Mouse (Mus musculus) hindbrain, embryonic 14.5 days (tissue): ENCODE data around the gene 6430628N08Rik. TPM values are rescaled to one million over a fixed set of nuclear protein-coding genes. Genes with fewer than 3 reads are reported as not detected.
A peak's percentile ranks its signal among the peaks of the same experiment; 100 is the strongest.

ENCODE experiments used
- ATAC-seq: fragments of 200-750 bp; cut with Nextera tagmentation; 2 replicates; pipeline ENCODE4 v1.8.0; 2017; ENCODE audit warnings: moderate number of reproducible peaks, mild to moderate bottlenecking, moderate TSS enrichment, moderate library complexity; ENCODE audit not compliant: low FRiP score
- DNase-seq: peaks from one replicate; pipeline ENCODE4 v3.0.0-alpha.2; 2015; ENCODE audit warnings: low spot score
- H3K27ac ChIP-seq: fragments of 300-500 bp; sonication (generic); 2 replicates; pipeline ENCODE4 v1.5.1; 2014; ENCODE audit warnings: mild to moderate bottlenecking, moderate library complexity
- H3K27me3 ChIP-seq: fragments of 300-500 bp; sonication (generic); 2 replicates; pipeline ENCODE4 v1.6.1; 2014; ENCODE audit warnings: mild to moderate bottlenecking, low read length, mixed read lengths; ENCODE audit not compliant: control insufficient read depth, insufficient read depth
- H3K36me3 ChIP-seq: fragments of 300-500 bp; sonication (generic); replicated peaks from 2 replicates; pipeline ENCODE4 v1.6.1; 2014; ENCODE audit not compliant: control insufficient read depth, insufficient read depth
- H3K4me1 ChIP-seq: fragments of 300-500 bp; sonication (generic); replicated peaks from 2 replicates; pipeline ENCODE4 v1.6.1; 2014; ENCODE audit warnings: antibody characterized with exemption, low read length, mixed read lengths; ENCODE audit not compliant: control insufficient read depth, insufficient read depth
- H3K4me2 ChIP-seq: fragments of 300-500 bp; sonication (generic); replicated peaks from 2 replicates; pipeline ENCODE4 v1.6.1; 2014; ENCODE audit warnings: mild to moderate bottlenecking, moderate library complexity
- H3K4me3 ChIP-seq: fragments of 300-500 bp; sonication (generic); replicated peaks from 2 replicates; pipeline ENCODE4 v1.5.1; 2014; ENCODE audit warnings: mild to moderate bottlenecking, low read length
- H3K9ac ChIP-seq: fragments of 300-500 bp; sonication (generic); 2 replicates; pipeline ENCODE4 v1.6.1; 2014
- H3K9me3 ChIP-seq: fragments of 300-500 bp; sonication (generic); 2 replicates; pipeline ENCODE4 v1.6.1; 2016; ENCODE audit warnings: low read length; ENCODE audit not compliant: control insufficient read depth
- WGBS: fragments of 180-500 bp; shearing (Covaris S2); extraction: QIAGEN DNeasy Blood & Tissue Kit; methylation state at CpG from one replicate; pipeline ENCODE4 v1.1.7; 2014; 5-methylcytosine and 5-hydroxymethylcytosine counted together
- polyA plus RNA-seq: library from polyadenylated mRNA; unstranded; fragments of >200 nt; fragmentation: Nextera tagmentation; extraction: Ambion mirVana; gene quantifications from 2 replicates; pipeline ENCODE4 v1.2.1, GENCODE M21; 2014

6430628N08Rik gene
- polyA plus RNA-seq, result 0.13 TPM in 1 of 2 replicates, not detected in the other

DNA sequence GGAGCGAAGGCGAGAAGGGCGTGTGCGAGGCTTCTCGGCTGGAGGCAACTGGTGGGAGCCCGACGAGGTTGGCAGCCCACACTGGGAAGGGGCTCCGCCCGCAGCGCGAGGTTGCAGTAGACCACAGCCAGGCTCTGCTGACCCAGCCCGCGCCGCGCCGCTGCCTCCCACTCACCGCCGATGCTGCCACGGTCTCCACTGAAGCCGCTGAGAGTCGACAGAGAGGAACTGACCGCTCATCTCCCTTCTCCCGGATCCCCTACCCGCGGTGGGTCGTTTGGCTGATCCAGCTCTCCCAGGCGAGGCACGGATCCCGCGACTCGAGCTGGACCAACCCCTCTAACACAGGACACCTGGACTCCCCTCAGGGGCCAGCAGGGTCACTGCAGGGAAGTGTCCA is at the start of gene 6430628N08Rik:
Gene 6430628N08Rik, plus strand, starts transcription at position 113 of the 400 bp plus-strand sequence.
- peaks cover 26% of the 10 kb centered on the region for H3K27me3 ChIP-seq
- no peak within 1 kb of the TSS for H3K27ac ChIP-seq
- no peak for DNase-seq
- H3K4me3 ChIP-seq, result peak within 1 kb of the TSS; percentile 24
- H3K9ac ChIP-seq, result peak within 1 kb of the TSS; percentile 16; the same call in 1 of the 2 replicates
- 1% methylated on average over 31 of the region's 31 CpGs for WGBS
- no peaks in the 10 kb centered on the region for H3K36me3 ChIP-seq
- H3K9me3 ChIP-seq, result no peaks in the 10 kb centered on the region
- ATAC-seq, result peak; percentile 38; the same call in 1 of the 2 replicates
- peak within 1 kb of the TSS; percentile 57 for H3K4me2 ChIP-seq
- H3K4me1 ChIP-seq, result peaks cover 6% of the 10 kb centered on the region

DNA sequence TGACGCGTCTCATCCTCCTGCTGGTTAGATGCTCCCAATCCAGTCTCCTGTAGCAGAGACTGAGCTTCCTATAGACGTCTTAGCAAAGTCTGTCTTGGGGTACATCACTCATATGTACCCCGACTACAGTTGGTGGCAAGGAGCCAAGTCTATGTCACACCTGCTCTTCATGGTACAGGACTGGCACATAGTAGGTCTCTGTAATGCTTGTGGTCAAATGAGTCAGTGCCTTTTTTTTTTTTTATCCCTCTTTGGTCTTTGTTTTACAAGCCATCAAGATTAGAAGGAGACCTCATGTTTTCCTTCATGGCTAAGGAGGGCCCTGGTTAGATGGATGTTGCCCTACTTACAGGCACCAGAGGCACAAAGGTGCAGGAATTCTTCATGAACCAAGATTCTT is 49.6 kb upstream of the 6430628N08Rik start:
- WGBS, result 97% methylated on average over 4 of the region's 4 CpGs
- H3K4me1 ChIP-seq, result peaks cover 6% of the 10 kb centered on the region; the same call in 1 of the 2 replicates
- ATAC-seq, result no peak
- H3K36me3 ChIP-seq, result 0 out of 2 replicates have a peak, but pooled peaks cover under 1% of the 10 kb centered on the region
- no peak overlapping the region for H3K9ac ChIP-seq
- no peak overlapping the region for H3K4me3 ChIP-seq
- no peak for DNase-seq
- no peaks in the 10 kb centered on the region for H3K9me3 ChIP-seq
- no peak overlapping the region for H3K27ac ChIP-seq
- H3K27me3 ChIP-seq, result no peaks in the 10 kb centered on the region
- no peak overlapping the region for H3K4me2 ChIP-seq

DNA sequence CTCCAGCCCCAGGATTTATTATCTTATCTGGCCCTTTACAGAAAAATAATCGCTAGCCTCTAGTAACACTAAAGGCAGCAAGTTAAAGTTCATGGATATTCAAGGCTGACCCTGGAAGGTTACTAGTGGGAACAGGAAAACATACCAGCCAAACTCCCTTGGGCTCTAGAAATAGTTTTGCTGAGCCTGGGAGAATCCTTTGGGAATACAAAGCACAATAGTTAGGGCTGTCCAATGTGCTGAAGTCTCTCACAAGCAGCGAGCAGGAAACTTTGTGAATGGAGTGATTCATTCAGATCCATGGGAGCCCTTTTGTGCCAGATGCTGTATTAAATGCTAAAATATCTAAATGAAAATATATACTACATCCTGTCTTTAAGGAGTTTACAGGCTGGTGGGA is 43.8 kb upstream of the 6430628N08Rik start:
- Histone ChIP-seq H3K9ac (no peak overlapping the region), H3K4me1 (no peaks in the 10 kb centered on the region; the same call in 1 of the 2 replicates), H3K27me3 (no peaks in the 10 kb centered on the region), H3K9me3 (no peaks in the 10 kb centered on the region), H3K4me3 (no peak overlapping the region), H3K36me3 (peaks cover 9% of the 10 kb centered on the region; the same call in 1 of the 2 replicates), H3K27ac (no peak overlapping the region), H3K4me2 (no peak overlapping the region)
- ATAC-seq, result no peak
- 57% methylated on average over 2 of the region's 2 CpGs for WGBS
- DNase-seq, result no peak

DNA sequence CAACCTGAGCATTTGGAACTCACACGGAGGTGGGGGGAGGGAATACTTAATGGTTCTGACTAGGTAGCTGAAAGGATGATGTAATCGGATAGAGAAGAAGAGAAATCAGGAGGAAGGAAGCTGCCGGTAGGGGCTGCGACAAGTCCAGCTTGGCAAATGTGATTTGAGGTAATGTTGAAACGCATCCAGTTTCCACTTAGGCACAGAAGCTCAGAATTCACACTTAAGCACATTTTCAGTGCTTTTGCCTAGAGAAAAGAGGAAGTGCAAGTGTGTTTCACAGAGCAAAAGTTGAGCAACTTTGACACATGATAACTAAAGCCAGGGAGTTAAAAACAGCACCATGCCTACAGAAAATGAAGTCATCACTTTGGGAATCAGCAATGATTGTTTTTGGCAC is 43.1 kb upstream of the 6430628N08Rik start:
- Histone ChIP-seq H3K4me1 (no peaks in the 10 kb centered on the region; the same call in 1 of the 2 replicates), H3K27ac (0 out of 2 replicates have a peak overlapping the region, but pooled peaks have one; percentile 27), H3K9me3 (no peaks in the 10 kb centered on the region), H3K4me3 (no peak overlapping the region), H3K27me3 (no peaks in the 10 kb centered on the region), H3K36me3 (peaks cover 9% of the 10 kb centered on the region; the same call in 1 of the 2 replicates), H3K4me2 (no peak overlapping the region), H3K9ac (no peak overlapping the region)
- 66% methylated on average over 5 of the region's 5 CpGs for WGBS
- ATAC-seq, result no peak
- DNase-seq, result no peak

DNA sequence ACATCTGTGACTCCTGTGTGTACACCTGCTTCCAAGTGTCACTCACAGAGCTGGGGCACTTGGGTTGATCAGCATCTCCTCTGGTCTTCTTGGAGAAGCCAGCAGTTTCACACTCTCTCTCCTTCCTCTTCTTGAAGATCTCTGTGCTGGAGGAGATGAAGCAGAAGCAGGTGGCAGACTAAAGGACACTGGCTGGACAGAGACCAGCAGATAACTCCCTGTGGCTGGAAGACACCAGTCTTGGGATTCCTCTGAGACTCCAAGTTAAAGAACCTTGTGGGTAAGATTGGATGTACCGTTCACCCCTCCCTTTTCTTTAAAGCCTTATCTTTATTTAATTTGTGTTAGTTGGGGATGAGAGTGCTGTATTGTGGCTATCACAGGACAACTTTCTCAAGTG is 42.4 kb upstream of the 6430628N08Rik start:
- Histone ChIP-seq H3K9me3 (no peaks in the 10 kb centered on the region), H3K27me3 (no peaks in the 10 kb centered on the region), H3K9ac (no peak overlapping the region), H3K4me3 (no peak overlapping the region), H3K4me2 (no peak overlapping the region), H3K4me1 (no peaks in the 10 kb centered on the region; the same call in 1 of the 2 replicates), H3K27ac (no peak overlapping the region), H3K36me3 (peaks cover 9% of the 10 kb centered on the region; the same call in 1 of the 2 replicates)
- DNase-seq (no peak), ATAC-seq (no peak)
- WGBS, result 100% methylated on average over 1 of the region's 1 CpGs

DNA sequence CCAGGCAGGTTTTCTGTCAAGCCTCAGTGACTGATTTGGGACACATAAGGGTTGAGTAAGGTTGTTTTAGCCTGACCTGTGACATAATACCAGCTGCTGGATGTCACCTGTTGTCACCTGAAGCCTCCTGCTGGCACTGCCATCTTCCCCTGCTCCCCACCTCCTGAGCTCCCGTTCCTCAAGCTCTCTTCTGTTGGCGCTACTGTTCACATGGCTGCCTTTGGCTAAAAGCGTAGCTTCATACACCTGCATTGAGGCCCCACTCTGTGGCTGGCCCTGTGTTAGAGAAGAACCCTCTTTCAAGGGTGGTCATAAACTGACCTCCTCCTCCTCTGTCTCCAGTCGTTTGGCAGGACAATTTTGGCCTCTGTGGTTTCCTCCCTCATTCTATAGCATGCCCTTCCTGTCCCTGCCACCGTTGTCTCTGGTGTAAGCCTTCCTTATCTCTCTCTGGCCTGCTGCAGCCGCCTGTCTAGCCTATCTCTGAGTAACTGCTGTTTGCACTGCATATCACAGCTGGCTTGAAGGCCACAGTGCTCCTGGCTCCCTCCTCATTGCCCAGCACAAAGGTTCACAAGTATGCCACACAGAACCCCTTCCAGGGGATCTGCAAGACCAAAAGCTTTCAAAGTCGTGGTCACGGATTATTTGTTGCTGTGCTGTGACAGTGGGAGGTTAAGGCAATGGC is 41.3 kb upstream of the 6430628N08Rik start:
- WGBS, result 71% methylated on average over 8 of the region's 8 CpGs

DNA sequence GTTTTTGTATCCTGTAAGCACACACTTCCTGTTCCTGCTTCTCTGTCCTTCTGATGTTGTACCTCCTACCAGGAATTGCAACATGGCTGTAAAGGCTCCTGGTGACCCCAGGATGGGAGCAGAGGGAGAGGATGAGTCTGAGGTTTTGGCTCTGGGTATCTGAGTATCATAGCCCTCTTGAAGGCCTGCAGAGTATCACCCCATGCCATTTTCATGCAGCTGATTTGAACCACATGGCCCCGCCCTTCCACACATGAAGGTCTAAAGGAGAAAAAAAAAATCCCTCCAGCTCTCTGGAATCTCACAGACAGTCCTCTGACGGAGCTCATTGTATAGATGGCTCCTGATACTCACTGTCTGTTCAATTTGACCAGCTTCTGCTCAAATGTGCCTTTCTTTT is 40.4 kb upstream of the 6430628N08Rik start:
- ATAC-seq, result no peak
- WGBS, result 81% methylated on average over 2 of the region's 2 CpGs
- no peaks in the 10 kb centered on the region for H3K27me3 ChIP-seq
- no peak overlapping the region for H3K4me3 ChIP-seq
- no peaks in the 10 kb centered on the region for H3K9me3 ChIP-seq
- H3K27ac ChIP-seq, result no peak overlapping the region
- H3K36me3 ChIP-seq, result peaks cover 9% of the 10 kb centered on the region; the same call in 1 of the 2 replicates
- no peak overlapping the region for H3K9ac ChIP-seq
- DNase-seq, result no peak
- peaks cover 3% of the 10 kb centered on the region for H3K4me1 ChIP-seq
- no peak overlapping the region for H3K4me2 ChIP-seq

More for the DNA sequence above, 41.3 kb upstream of the 6430628N08Rik start:
- Histone ChIP-seq H3K27me3 (no peaks in the 10 kb centered on the region), H3K9me3 (no peaks in the 10 kb centered on the region), H3K9ac (no peak overlapping the region), H3K27ac (no peak overlapping the region), H3K4me3 (no peak overlapping the region), H3K4me2 (no peak overlapping the region), H3K4me1 (no peaks in the 10 kb centered on the region; the same call in 1 of the 2 replicates), H3K36me3 (peaks cover 9% of the 10 kb centered on the region; the same call in 1 of the 2 replicates)
- DNase-seq (no peak), ATAC-seq (no peak)

DNA sequence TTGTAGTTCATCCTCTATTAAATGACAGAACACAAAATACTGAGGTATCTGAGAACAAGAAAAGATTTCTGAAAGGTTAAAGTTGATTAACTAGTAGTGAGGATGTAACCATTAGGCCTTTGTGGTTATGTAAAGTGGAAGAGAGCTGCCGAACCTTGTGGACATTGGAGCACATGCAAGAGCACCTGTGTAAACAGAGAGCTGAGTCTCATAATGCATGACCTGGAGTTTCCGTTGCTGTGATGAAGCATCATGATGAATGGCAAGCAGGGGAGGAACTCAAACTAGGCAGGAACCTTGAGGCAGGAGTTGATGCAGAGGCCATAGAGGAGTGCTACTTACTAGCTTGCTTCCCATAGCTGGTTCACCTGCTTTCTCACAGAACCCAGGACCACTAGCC is 39.8 kb upstream of the 6430628N08Rik start:
- no peak overlapping the region for H3K9ac ChIP-seq
- H3K27ac ChIP-seq, result no peak overlapping the region
- peaks cover 9% of the 10 kb centered on the region; the same call in 1 of the 2 replicates for H3K36me3 ChIP-seq
- H3K9me3 ChIP-seq, result no peaks in the 10 kb centered on the region
- no peak overlapping the region for H3K4me2 ChIP-seq
- H3K4me3 ChIP-seq, result no peak overlapping the region
- H3K4me1 ChIP-seq, result peaks cover 8% of the 10 kb centered on the region
- DNase-seq (no peak), ATAC-seq (no peak)
- 65% methylated on average over 2 of the region's 2 CpGs for WGBS
- no peaks in the 10 kb centered on the region for H3K27me3 ChIP-seq

DNA sequence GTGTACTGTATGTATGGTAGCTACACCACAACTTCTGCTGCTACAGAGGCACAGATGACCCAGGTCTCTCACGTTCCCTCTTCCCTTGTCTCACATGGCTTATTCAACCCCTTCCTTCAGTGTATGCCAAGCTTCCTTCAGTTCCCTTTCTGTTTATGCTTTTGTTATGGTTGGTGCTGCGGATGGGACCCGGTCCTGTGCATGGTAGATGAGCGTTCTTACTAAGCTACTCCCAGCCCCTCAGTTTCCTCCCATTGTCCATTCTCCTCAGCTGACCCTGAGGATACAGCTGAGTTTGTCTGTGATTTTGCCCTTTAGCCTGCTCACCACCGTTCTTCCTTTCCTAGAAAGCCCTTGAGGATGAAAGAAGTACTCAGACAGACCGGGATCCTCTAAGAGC is 38.9 kb upstream of the 6430628N08Rik start:
- Histone ChIP-seq H3K9ac (no peak overlapping the region), H3K4me1 (peaks cover 15% of the 10 kb centered on the region), H3K27me3 (no peaks in the 10 kb centered on the region), H3K4me2 (no peak overlapping the region), H3K4me3 (no peak overlapping the region), H3K9me3 (no peaks in the 10 kb centered on the region), H3K36me3 (peaks cover 9% of the 10 kb centered on the region; the same call in 1 of the 2 replicates), H3K27ac (no peak overlapping the region)
- 84% methylated on average over 6 of the region's 6 CpGs for WGBS
- DNase-seq (no peak), ATAC-seq (no peak)
